Mouse (Mus musculus): ENCODE measurements around the gene Parm1. TPM values are rescaled to one million over a fixed set of nuclear protein-coding genes. Genes with fewer than 3 reads are reported as not detected.
A peak's percentile ranks its signal among the peaks of the same experiment; 100 is the strongest.

Gene Parm1
- total RNA-seq, 2 experiments from 2014 or later: 6.2 to 6.8 TPM

GRCm38 (mm10) chr5:91626823-91627222 lies 109.4 kb downstream of the Parm1 start:
- ATAC-seq (replicated peaks; ENCODE audit: low FRiP score, low TSS enrichment, poor library complexity, severe bottlenecking): no peak

- ATAC-seq (replicated peaks; ENCODE audit: low FRiP score, low TSS enrichment, poor library complexity, severe bottlenecking): peak; percentile 74
Observed at GRCm38 (mm10) chr5:91629472-91629871, 112.1 kb downstream of the Parm1 start.

GRCm38 (mm10) chr5:91651330-91651729 lies 133.9 kb downstream of the Parm1 start:
- ATAC-seq (replicated peaks; ENCODE audit: low FRiP score, low TSS enrichment, poor library complexity, severe bottlenecking): no peak

- no peak for ATAC-seq (replicated peaks; ENCODE audit: low FRiP score, low TSS enrichment, poor library complexity, severe bottlenecking)
Observed at GRCm38 (mm10) chr5:91653061-91653915, 135.9 kb downstream of the Parm1 start.

- no peak for ATAC-seq (replicated peaks; ENCODE audit: low FRiP score, low TSS enrichment, poor library complexity, severe bottlenecking)
Observed at GRCm38 (mm10) chr5:91654331-91655048, 137.1 kb downstream of the Parm1 start.

GRCm38 (mm10) chr5:91655263-91655662 lies 137.8 kb downstream of the Parm1 start:
- peak; percentile 41; the same call in 1 of the 2 replicates for ATAC-seq (replicated peaks; ENCODE audit: low FRiP score, low TSS enrichment, poor library complexity, severe bottlenecking)

GRCm38 (mm10) chr5:91662715-91663114 lies 145.3 kb downstream of the Parm1 start:
- no peak for ATAC-seq (replicated peaks; ENCODE audit: low FRiP score, low TSS enrichment, poor library complexity, severe bottlenecking)

GRCm38 (mm10) chr5:91667127-91667526 lies 149.7 kb downstream of the Parm1 start:
- ATAC-seq (replicated peaks; ENCODE audit: low FRiP score, low TSS enrichment, poor library complexity, severe bottlenecking): no peak

GRCm38 (mm10) chr5:91669235-91669634 lies 151.8 kb downstream of the Parm1 start:
- ATAC-seq (replicated peaks; ENCODE audit: low FRiP score, low TSS enrichment, poor library complexity, severe bottlenecking): no peak

Other genes starting within 250 kb of the Parm1 start
- gene Btc, start 114.6 kb upstream of the Parm1 start, total RNA-seq (2014; fragmentation: Nextera tagmentation): 1.1 and 1.9 TPM in 2 replicates
- gene Btc, start 114.6 kb upstream of the Parm1 start, total RNA-seq (2017): 1.4 TPM in 1 of 2 replicates, not detected in the other

Measured in megakaryocyte-erythroid progenitor cell, adult 5-6 weeks (primary cell).